Mouse (Mus musculus): ENCODE data around the gene 4930522H14Rik. TPM values are rescaled to one million over a fixed set of nuclear protein-coding genes. Genes with fewer than 3 reads are reported as not detected.

4930522H14Rik gene
- total and polyA plus RNA-seq, 3 experiments: not detected

DNA sequence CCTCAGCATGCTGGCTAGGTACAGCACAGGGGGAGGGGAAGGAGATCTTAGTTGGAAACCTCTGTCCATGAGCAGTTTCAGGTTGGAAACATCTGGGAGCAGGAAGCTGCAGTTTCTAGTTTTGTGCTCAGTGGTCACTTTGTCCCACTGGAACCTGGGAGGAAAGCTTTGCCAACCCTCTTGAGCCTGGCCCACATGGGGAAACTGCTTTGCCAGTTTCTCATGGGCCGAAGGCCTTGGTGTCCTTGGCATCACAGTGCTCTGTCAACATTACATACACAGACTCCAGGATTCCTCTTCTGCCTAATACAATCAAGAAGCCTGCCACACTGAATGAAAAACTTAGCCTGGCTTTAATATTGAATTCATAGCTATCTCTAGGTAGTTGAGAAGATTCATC is 48.4 kb downstream of the 4930522H14Rik start:
- H3K4me3 ChIP-seq: no peak overlapping the region
- peak in 1 of 2 experiments; percentile 12 for DNase-seq
- H3K79me2 ChIP-seq (replicated peaks; ENCODE audit: control insufficient read depth, insufficient read depth, low read length): no peaks in the 10 kb centered on the region
- H3K27ac ChIP-seq: no peak overlapping the region
- no peak overlapping the region for H3K9ac ChIP-seq (ENCODE audit: low read depth, low read length)
- no peaks in the 10 kb centered on the region for H3K36me3 ChIP-seq (ENCODE audit: control insufficient read depth, insufficient read depth, low read length)
- intact Hi-C loops (cut with DNase I): no loop called here
- TF ChIP-seq EP300 (IDR thresholded peaks at IDR 0.05; ENCODE audit: insufficient read depth, low read depth, low read length): no peak
- no peak for TF ChIP-seq POLR2A (IDR thresholded peaks at IDR 0.05; ENCODE audit: insufficient read depth, low read depth, low read length)
- TF ChIP-seq CTCF (IDR thresholded peaks at IDR 0.05): no peak
- H3K4me1 ChIP-seq (ENCODE audit: control insufficient read depth, insufficient read depth, low read length): no peaks in the 10 kb centered on the region
- WGBS: 61% methylated on average over 1 of the region's 1 CpGs
- H3K27me3 ChIP-seq (ENCODE audit: control insufficient read depth, insufficient read depth, low read length): no peaks in the 10 kb centered on the region

DNA sequence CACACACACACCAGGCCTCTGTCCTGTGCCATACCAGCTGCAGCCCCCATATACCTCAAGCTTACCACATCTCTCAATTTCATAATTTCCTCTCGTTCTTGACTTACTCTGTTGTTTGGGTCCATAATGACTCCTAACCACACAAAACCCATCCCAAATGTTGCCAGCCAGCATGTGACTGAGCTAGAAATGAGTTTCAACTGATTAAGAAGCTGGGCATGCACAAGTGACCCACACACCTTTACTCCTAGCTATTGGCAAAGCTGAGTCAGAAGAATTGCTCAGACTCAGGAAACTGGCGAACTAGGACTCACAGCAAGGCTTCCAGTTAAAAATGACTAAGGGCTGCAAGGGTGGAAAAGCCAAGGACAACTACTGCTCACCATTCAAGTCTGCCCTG is 49.7 kb downstream of the 4930522H14Rik start:
- Histone ChIP-seq H3K9ac (ENCODE audit: low read depth, low read length) (no peak overlapping the region), H3K79me2 (replicated peaks; ENCODE audit: control insufficient read depth, insufficient read depth, low read length) (no peaks in the 10 kb centered on the region), H3K4me3 (no peak overlapping the region), H3K4me1 (ENCODE audit: control insufficient read depth, insufficient read depth, low read length) (no peaks in the 10 kb centered on the region), H3K36me3 (ENCODE audit: control insufficient read depth, insufficient read depth, low read length) (no peaks in the 10 kb centered on the region), H3K27me3 (ENCODE audit: control insufficient read depth, insufficient read depth, low read length) (no peaks in the 10 kb centered on the region), H3K27ac (no peak overlapping the region)
- 78% methylated on average over 2 of the region's 2 CpGs for WGBS
- TF ChIP-seq POLR2A (IDR thresholded peaks at IDR 0.05; ENCODE audit: insufficient read depth, low read depth, low read length) (no peak), EP300 (IDR thresholded peaks at IDR 0.05; ENCODE audit: insufficient read depth, low read depth, low read length) (no peak), CTCF (IDR thresholded peaks at IDR 0.05) (no peak)
- intact Hi-C loops (cut with DNase I): no loop called here
- DNase-seq: no peak

DNA sequence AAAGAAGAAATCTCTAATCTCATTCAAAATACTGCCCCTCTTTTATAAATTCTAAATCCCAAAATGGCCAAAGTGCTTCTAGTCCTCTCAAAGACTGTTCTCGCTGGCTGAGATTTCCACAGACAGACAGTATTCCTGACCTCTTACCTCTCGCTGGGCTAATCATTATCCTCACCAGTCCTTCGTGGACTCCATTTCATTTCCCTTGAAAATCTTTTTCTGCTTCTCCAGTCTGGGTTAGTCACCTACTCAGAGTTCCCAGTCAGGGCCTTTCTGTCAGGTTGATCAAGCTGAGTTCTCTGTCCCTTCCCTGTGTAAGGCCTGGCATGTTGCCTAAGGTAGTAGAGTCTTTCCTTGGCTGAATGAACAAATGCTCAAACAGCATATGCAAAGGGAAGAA is 53.6 kb downstream of the 4930522H14Rik start:
- no peak overlapping the region for H3K9ac ChIP-seq (ENCODE audit: low read depth, low read length)
- H3K79me2 ChIP-seq (replicated peaks; ENCODE audit: control insufficient read depth, insufficient read depth, low read length): peaks cover 8% of the 10 kb centered on the region; the same call in 1 of the 2 replicates
- H3K4me3 ChIP-seq: no peak overlapping the region
- peaks cover 2% of the 10 kb centered on the region for H3K4me1 ChIP-seq (ENCODE audit: control insufficient read depth, insufficient read depth, low read length)
- WGBS: 93% methylated on average over 3 of the region's 3 CpGs
- peaks cover 7% of the 10 kb centered on the region for H3K36me3 ChIP-seq (ENCODE audit: control insufficient read depth, insufficient read depth, low read length)
- H3K27me3 ChIP-seq (ENCODE audit: control insufficient read depth, insufficient read depth, low read length): no peaks in the 10 kb centered on the region
- no peak overlapping the region for H3K27ac ChIP-seq
- TF ChIP-seq EP300 (IDR thresholded peaks at IDR 0.05; ENCODE audit: insufficient read depth, low read depth, low read length): no peak
- no peak for TF ChIP-seq CTCF (IDR thresholded peaks at IDR 0.05)
- no peak for TF ChIP-seq POLR2A (IDR thresholded peaks at IDR 0.05; ENCODE audit: insufficient read depth, low read depth, low read length)
- DNase-seq: no peak
- intact Hi-C loops (cut with DNase I): no loop called here

DNA sequence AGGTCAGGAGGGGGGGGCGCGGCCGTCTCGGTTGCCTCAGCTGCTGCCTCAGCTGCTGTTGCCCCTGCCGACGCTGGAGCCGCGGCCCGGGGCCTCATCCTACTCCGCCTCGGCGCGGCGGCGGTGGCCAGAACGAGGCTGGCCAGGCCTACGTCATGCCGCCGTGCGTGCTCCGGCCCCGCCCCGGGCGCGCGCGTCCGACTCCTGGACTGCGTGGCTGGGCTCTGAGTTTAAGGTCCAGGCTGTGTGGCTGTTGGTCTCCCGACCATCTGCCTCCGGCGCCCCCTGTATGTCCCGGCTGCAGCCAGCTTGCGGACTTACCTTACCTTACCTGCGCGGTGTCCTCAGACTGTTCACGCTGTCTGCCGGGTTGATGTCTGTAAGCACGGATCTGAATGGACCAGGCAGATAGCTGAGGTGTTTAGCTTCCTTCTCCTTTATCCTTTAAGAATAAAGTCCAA is 54.5 kb downstream of the 4930522H14Rik start:
- Histone ChIP-seq H3K4me3 (peak overlapping the region; percentile 93), H3K36me3 (ENCODE audit: control insufficient read depth, insufficient read depth, low read length) (peaks cover 15% of the 10 kb centered on the region), H3K27me3 (ENCODE audit: control insufficient read depth, insufficient read depth, low read length) (no peaks in the 10 kb centered on the region), H3K79me2 (replicated peaks; ENCODE audit: control insufficient read depth, insufficient read depth, low read length) (peaks cover 9% of the 10 kb centered on the region; the same call in 1 of the 2 replicates), H3K9ac (ENCODE audit: low read depth, low read length) (peak overlapping the region; percentile 82), H3K27ac (peak overlapping the region; percentile 93), H3K4me1 (ENCODE audit: control insufficient read depth, insufficient read depth, low read length) (peaks cover 3% of the 10 kb centered on the region)
- DNase-seq: peak; percentile 94 to 95
- intact Hi-C loops (cut with DNase I): loop anchor here (1.0 kb wide), 1 partner anchor 38 kb away; no protein-coding TSS in a partner anchor
- under 1% methylated on average over 39 of the region's 39 CpGs for WGBS
- TF ChIP-seq POLR2A (IDR thresholded peaks at IDR 0.05; ENCODE audit: insufficient read depth, low read depth, low read length): peak; percentile 70
- TF ChIP-seq EP300 (IDR thresholded peaks at IDR 0.05; ENCODE audit: insufficient read depth, low read depth, low read length): 0 out of 2 replicates have a peak, but pooled peaks have one; percentile 8
- TF ChIP-seq CTCF (IDR thresholded peaks at IDR 0.05): peak; percentile 57

DNA sequence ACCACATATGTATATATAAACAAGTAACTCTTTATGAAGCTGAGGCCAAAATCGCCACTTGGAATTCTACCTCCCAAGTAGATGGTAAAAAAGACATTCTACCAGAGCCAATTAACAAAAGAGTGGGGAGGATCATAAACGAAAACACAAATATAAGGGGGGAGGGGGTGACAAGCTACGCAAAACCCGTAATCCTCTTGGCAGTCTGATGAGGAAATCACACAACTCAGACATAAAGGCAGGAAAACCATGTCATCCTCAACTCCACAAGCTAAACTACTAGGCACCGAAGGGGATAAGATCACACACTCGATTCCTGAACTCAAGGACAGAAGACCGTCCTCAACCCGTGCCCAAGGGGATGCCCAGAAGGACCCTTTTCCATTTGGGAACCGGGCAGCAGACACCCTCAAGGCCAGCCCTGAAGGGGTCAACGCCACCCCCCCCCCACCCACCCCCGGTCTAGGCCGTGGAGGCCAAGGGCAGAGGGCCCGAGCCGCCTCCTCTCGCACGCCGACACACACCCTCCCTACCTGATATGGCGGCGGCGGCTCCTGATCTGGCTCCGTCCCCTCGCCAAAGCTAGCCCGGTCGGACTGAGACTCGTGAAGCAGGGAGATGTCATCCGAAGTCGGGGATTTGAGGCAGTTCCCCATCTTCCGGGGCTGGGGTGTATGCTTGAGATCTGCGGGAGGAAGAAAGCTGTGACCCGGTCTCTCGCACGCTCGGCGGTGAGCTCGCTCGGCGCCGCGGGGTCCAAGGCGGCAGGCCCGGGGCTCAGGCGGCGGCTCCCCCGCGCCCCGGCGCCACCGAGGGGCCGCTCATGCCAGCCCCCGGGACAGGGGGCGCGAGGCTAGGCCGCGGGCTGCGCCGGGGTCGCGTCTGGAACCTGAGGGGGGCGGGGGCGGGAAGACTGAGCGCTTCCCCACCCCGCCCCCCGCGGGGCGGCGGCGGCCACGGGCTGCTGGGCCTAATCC is 55.2 kb downstream of the 4930522H14Rik start:
- peaks cover 9% of the 10 kb centered on the region; the same call in 1 of the 2 replicates for H3K79me2 ChIP-seq (replicated peaks; ENCODE audit: control insufficient read depth, insufficient read depth, low read length)
- DNase-seq: peak; percentile 68 to 78
- peaks cover 3% of the 10 kb centered on the region for H3K4me1 ChIP-seq (ENCODE audit: control insufficient read depth, insufficient read depth, low read length)
- peak overlapping the region; percentile 93 for H3K27ac ChIP-seq
- H3K27me3 ChIP-seq (ENCODE audit: control insufficient read depth, insufficient read depth, low read length): no peaks in the 10 kb centered on the region
- no peak for TF ChIP-seq CTCF (IDR thresholded peaks at IDR 0.05)
- no peak for TF ChIP-seq EP300 (IDR thresholded peaks at IDR 0.05; ENCODE audit: insufficient read depth, low read depth, low read length)
- peak overlapping the region; percentile 93 for H3K4me3 ChIP-seq
- H3K36me3 ChIP-seq (ENCODE audit: control insufficient read depth, insufficient read depth, low read length): peaks cover 16% of the 10 kb centered on the region
- intact Hi-C loops (cut with DNase I): loop anchor here (1.0 to 2.0 kb wide), 2 partner anchors 15 to 38 kb away; no protein-coding TSS in a partner anchor
- 1% methylated on average over 65 of the region's 68 CpGs for WGBS
- H3K9ac ChIP-seq (ENCODE audit: low read depth, low read length): peak overlapping the region; percentile 82

Data from heart, adult 2 months (tissue).